Mouse (Mus musculus) testis, adult 2 months (tissue): ENCODE data around the gene Cpeb1.
"Not testable (repeated sequence)": the region's sequence is repeated elsewhere in the genome, so short reads cannot be mapped to it uniquely, and the experiment has no call there.

Source experiments
- CTCF ChIP-seq: fragments of 200-500 bp; IDR thresholded peaks from 2 replicates; pipeline ENCODE4 v1.5.1; 2012; ENCODE audit warnings: low read depth, mild to moderate bottlenecking, inconsistent platforms, low read length, moderate library complexity; ENCODE audit not compliant: control insufficient read depth, insufficient read depth, insufficient replicate concordance
- POLR2A ChIP-seq: fragments of 200-500 bp; IDR thresholded peaks from 2 replicates; pipeline ENCODE4 v1.6.1; 2012; ENCODE audit warnings: low read depth, mild to moderate bottlenecking, inconsistent platforms, low read length, moderate library complexity; ENCODE audit not compliant: control insufficient read depth

GRCm38 (mm10) chr7:81478261-81478660, 23.0 kb upstream of the Cpeb1 start:
- TF ChIP-seq POLR2A, CTCF: not testable (repeated sequence)
